Mouse (Mus musculus): ENCODE measurements around the gene Fam13c. TPM values are rescaled to one million over a fixed set of nuclear protein-coding genes. Genes with fewer than 3 reads are reported as not detected.
A peak's percentile ranks its signal among the peaks of the same experiment; 100 is the strongest.

The Fam13c gene
- polyA plus RNA-seq, 1 experiment from 2014 or later, result 5.6 TPM

- Histone ChIP-seq H3K9me3 (no peaks in the 10 kb centered on the region), H3K4me3 (peak overlapping the region; percentile 81), H3K27me3 (ENCODE audit: insufficient read depth, poor library complexity, severe bottlenecking) (peaks cover 40% of the 10 kb centered on the region), H3K4me1 (peaks cover 20% of the 10 kb centered on the region), H3K36me3 (no peaks in the 10 kb centered on the region), H3K27ac (peak overlapping the region; percentile 36; the same call in 1 of the 2 replicates)
- peak; percentile 77 for DNase-seq (ENCODE audit: low spot score)
- WGBS, result under 1% methylated on average over 115 of the region's 124 CpGs
These were observed 159.0 kb downstream of the Fam13c start for GRCm38 (mm10) chr10:70599126-70599924.

DNA sequence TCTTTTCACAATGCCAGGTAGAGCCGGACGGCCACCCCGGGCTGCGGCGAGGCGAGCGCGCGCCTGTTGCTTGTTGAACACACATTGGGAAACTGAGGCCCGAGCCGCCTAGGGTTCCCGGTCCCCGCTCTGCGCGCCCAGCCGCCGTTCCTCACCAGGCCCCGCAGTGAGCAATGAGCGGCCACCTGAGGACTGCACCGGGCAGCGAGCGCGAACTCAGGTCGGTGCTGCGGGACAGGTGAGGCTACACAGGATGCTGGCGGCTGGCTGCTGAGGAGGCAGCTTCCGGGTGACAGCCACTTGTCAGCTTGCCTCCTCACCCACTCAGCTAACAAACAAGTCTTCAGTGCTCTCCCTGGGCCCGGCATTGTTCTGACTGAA lies 159.6 kb downstream of the Fam13c start:
- Histone ChIP-seq H3K9me3 (no peaks in the 10 kb centered on the region), H3K4me3 (peak overlapping the region; percentile 81), H3K27ac (peak overlapping the region; percentile 36; the same call in 1 of the 2 replicates), H3K36me3 (no peaks in the 10 kb centered on the region), H3K27me3 (ENCODE audit: insufficient read depth, poor library complexity, severe bottlenecking) (peaks cover 40% of the 10 kb centered on the region), H3K4me1 (peaks cover 20% of the 10 kb centered on the region)
- under 1% methylated on average over 28 of the region's 28 CpGs for WGBS
- no peak for DNase-seq (ENCODE audit: low spot score)

Other genes starting within 250 kb of the Fam13c start
- 0.63 and 1.2 TPM in 2 replicates for gene Mrln, start 235.8 kb upstream of the Fam13c start, polyA plus RNA-seq (2016; fragmentation: Nextera tagmentation; extraction: Ambion mirVana)
- 0.91 and 1.6 TPM in 2 replicates for gene Slc16a9, start 195.4 kb upstream of the Fam13c start, polyA plus RNA-seq (2016; fragmentation: Nextera tagmentation; extraction: Ambion mirVana)
- gene Phyhipl, start 215.5 kb downstream of the Fam13c start, polyA plus RNA-seq (2016; fragmentation: Nextera tagmentation; extraction: Ambion mirVana), result 0.67 and 2.3 TPM in 2 replicates